Comparison of ENCODE assay signal across 10 mouse cellular contexts in genomic region chr7:40762520-40762919, GRCm38 (mm10).
DNase-seq lines count a peak whose midpoint lies in the region; ATAC-seq and TF ChIP-seq lines count a peak whose summit lies in the region.
"Had no signal": no experiment of that assay in that cellular context is flagged by ENCODE, and none has a peak within 500 bp of the region (broad histone marks: within the 10 kb centered on the region; RNA-seq: fewer than 3 reads in every experiment).

No protein-coding gene starts in this region.

- H3K27me3 ChIP-seq in hindbrain, embryonic 10.5 days (ENCODE audit: insufficient read depth, poor library complexity, severe bottlenecking): no peaks in the 10 kb centered on the region
- no peaks in the 10 kb centered on the region for H3K27me3 ChIP-seq in hindbrain, embryonic 13.5 days
- H3K27me3 ChIP-seq: heart, embryonic 13.5 days; Patski had no signal

- DNase-seq in hindbrain, embryonic 10.5 days (ENCODE audit: low spot score): peak; percentile 25
- peak; percentile 77 for DNase-seq in brain, embryonic 14.5 days (ENCODE audit: low read depth)
- DNase-seq in hindlimb bud, embryonic 11.5 days (ENCODE audit: extremely low spot score, low read depth, low spot score): peak; percentile 6
- peak; percentile 24 to 47 for DNase-seq in left cerebral cortex, adult 8-10 months (ENCODE audit: low spot score in 2 of 2)
- DNase-seq in right cerebral cortex, postnatal 14 days: peak; percentile 34
- no peak for DNase-seq in T-cell, adult 2 months (ENCODE audit: low spot score)
- no peak for DNase-seq in gastrocnemius, postnatal 25 days

- no peak overlapping the region for H3K9ac ChIP-seq in hindbrain, embryonic 13.5 days
- H3K9ac ChIP-seq: heart, embryonic 13.5 days had no signal

- 21% methylated on average over 5 of the region's 5 CpGs for WGBS in hindbrain, embryonic 10.5 days
- 17% methylated on average over 5 of the region's 5 CpGs for WGBS in hindbrain, embryonic 13.5 days

- H3K9me3 ChIP-seq in hindbrain, embryonic 10.5 days: no peaks in the 10 kb centered on the region
- H3K9me3 ChIP-seq in hindbrain, embryonic 13.5 days: no peaks in the 10 kb centered on the region
- H3K9me3 ChIP-seq: heart, embryonic 13.5 days had no signal

- H3K4me3 ChIP-seq in hindbrain, embryonic 10.5 days: no peak overlapping the region
- no peak overlapping the region for H3K4me3 ChIP-seq in hindbrain, embryonic 13.5 days
- H3K4me3 ChIP-seq: heart, embryonic 13.5 days had no signal

- no peaks in the 10 kb centered on the region for H3K4me1 ChIP-seq in hindbrain, embryonic 10.5 days (replicated peaks)
- peaks cover 14% of the 10 kb centered on the region for H3K4me1 ChIP-seq in hindbrain, embryonic 13.5 days (replicated peaks)
- H3K4me1 ChIP-seq: heart, embryonic 13.5 days had no signal

- H3K4me2 ChIP-seq in hindbrain, embryonic 13.5 days: no peak overlapping the region
- H3K4me2 ChIP-seq: heart, embryonic 13.5 days had no signal

- H3K27ac ChIP-seq in hindbrain, embryonic 10.5 days: no peak overlapping the region
- no peak overlapping the region for H3K27ac ChIP-seq in hindbrain, embryonic 13.5 days
- H3K27ac ChIP-seq: heart, embryonic 13.5 days had no signal

- no peaks in the 10 kb centered on the region for H3K36me3 ChIP-seq in hindbrain, embryonic 10.5 days
- no peaks in the 10 kb centered on the region for H3K36me3 ChIP-seq in hindbrain, embryonic 13.5 days
- H3K36me3 ChIP-seq: heart, embryonic 13.5 days had no signal

- ATAC-seq in hindbrain, embryonic 13.5 days (ENCODE audit: low FRiP score): no peak
- ATAC-seq: Patski had no signal

- TF ChIP-seq CTCF in brain, embryonic 14.5 days (IDR thresholded peaks at IDR 0.05; ENCODE audit: borderline replicate concordance, extremely low read depth, insufficient read depth, insufficient read length): no peak

- no peak for TF ChIP-seq POLR2A in brain, embryonic 14.5 days (IDR thresholded peaks at IDR 0.05; ENCODE audit: borderline replicate concordance, extremely low read depth, insufficient read depth, insufficient read length, poor library complexity, severe bottlenecking)

Comparison
In these comparisons a context has a peak if more than half of its experiments do, and no peak if none do; other contexts are left out.
1. DNase-seq: peak in hindbrain, embryonic 10.5 days (single experiment), brain, embryonic 14.5 days (single experiment), hindlimb bud, embryonic 11.5 days (single experiment), left cerebral cortex, adult 8-10 months (2 of 2) and right cerebral cortex, postnatal 14 days (single experiment); none in T-cell, adult 2 months (single experiment) and gastrocnemius, postnatal 25 days (single experiment).